Mouse (Mus musculus) thymus, postnatal 25 days (tissue): Measurements from ENCODE around the gene Sar1a.

Experiments used
- DNase-seq: peaks from one replicate; pipeline ENCODE4 v3.0.0; 2022

Gene Sar1a

DNA sequence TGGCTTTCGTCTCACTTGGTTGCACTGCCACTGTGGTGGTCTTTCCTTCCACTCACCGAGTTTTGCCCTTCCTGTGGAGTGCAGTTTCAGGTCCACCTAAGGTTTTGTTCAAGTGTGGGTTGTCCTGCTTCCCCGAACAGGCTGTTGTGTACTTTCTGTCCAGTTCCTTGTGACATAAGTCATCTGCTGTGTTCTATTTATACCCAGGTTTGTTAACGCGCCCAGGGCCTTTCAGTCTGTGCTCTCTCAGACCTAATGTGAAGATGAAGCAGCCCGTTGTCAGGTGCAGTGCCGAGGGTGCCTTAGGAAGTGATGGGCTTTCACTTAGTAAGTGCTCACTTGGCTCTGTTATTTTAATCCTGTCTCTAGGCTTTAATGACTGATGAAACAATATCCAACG is 9.3 kb downstream of the Sar1a start:
- DNase-seq: no peak

DNA sequence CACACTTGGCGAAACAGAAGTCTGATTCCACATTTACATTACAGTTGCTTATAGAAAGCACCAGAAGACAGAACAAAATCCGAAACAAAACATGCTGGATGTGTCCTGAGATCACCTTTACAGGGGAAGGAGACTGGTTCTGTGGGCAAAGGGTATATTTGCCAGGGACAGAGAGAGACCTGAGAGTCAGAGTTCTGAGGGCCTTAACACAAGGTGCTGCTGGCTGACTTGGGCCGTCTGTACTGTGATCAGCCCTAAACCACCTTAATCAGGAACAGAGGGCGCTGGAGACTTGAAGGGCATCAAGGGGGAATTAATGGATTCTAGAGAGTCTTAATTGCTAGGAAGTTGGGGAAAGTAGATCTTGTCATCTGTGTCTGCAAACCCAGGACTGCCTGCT is 13.5 kb downstream of the Sar1a start:
- no peak for DNase-seq

DNA sequence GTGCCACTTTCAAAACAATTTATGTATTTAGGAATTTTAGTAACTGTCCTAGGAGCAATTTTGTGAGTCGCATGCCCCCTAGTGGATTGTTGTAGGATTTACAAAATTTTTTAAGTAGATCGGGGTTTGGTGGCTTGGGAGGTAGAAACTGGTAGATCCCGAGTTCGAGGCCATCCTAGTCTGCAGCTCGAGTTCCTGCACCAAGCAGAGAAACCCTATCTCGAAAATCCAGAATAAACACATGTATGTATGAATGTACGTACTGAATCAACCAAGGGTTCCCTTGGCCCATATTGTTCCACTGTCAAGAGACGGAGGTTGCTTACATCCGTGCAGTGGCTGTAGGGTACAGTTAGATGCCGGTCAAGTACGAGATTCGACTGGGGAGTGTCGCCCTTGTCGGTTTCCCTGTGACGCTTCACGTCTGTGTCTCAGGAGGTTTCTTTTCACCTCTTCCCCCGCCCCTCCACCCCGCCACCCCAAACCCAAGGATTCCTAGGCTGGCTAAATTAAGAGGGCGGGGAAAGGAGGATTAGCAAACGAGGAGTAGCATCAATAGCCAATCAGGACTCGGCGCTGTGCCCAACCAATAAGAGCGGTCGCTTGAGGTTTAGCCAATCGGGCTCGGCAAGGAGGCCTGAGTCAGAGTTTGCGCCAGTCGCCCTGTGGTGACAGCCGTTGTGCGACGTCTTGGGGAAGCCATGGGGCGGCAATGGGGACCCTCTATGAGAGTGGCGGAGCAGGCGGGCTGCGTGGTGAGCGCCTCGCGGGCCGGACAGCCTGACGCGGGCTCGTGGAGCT is 15.0 kb downstream of the Sar1a start, which contains the start of gene Tysnd1:
Gene Tysnd1 (plus strand): TSS at position 645 of the 801 bp plus-strand sequence.
- peak; percentile 91 for DNase-seq

DNA sequence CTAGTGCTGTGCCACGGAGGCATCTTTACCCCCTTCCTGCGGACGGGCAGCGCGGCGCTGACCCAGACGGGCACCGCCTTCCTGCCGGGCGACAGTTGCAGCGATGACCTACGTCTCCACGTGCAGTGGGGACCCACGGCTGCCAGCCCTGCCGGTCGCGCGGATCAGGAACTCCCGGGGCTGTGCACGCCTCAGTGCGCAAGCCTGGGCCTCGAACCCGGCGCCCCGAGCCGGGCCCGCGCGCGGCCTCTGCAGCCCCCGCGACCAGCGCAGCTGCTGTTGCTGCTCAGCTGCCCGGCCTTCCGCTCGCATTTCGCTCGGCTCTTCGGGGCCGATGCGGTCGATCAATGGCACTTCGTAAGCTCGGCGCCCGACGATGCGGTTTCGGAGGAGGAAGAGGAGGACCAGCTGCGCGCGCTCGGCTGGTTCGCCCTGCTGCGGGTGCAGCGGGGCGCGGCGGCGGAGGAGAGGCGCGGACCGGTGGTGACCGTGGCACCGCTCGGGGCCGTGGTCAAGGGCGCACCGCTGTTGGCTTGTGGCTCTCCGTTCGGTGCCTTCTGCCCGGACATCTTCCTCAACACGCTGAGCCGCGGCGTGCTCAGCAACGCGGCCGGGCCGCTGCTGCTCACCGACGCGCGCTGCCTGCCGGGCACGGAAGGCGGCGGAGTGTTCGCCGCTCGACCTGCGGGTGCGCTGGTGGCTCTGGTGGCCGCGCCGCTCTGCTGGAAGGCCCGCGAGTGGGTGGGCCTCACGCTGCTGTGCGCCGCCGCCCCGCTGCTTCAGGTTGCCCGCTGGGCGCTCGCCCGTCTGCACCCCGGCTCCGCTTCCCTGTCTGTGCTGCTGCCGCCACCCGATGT is 15.8 kb downstream of the Sar1a start:
- DNase-seq: peak; percentile 42

DNA sequence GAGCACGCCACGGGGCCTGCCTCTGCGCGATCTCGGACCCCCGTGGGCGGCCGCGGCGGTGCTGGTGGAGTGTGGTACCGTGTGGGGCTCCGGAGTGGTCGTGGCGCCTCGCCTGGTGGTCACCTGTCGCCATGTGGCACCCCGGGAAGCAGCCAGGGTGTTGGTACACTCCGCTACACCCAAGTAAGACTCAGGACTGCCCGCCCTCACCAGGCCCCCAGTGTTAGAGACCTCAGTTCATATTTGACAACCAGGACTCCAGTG is 16.4 kb downstream of the Sar1a start:
- DNase-seq: no peak

DNA sequence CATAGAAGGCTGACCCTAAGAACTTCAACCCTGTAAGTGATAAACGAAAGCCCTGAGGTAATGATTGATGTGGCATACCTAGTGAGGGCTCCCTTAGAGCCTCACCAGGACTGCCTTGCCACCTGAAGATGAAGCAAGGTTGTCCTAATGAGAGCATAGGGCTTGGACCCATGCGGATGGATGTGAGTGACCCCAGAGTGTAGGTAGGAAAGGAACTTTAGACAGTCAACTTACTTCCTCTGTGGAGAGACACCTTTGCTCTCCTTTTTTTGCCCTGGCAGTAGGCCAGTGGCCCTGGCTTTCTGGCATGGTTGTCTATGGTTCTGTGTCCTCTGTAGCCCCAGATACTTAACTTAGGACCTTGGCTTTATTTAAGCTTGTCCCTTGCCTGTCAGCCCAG is 16.9 kb downstream of the Sar1a start:
- no peak for DNase-seq

DNA sequence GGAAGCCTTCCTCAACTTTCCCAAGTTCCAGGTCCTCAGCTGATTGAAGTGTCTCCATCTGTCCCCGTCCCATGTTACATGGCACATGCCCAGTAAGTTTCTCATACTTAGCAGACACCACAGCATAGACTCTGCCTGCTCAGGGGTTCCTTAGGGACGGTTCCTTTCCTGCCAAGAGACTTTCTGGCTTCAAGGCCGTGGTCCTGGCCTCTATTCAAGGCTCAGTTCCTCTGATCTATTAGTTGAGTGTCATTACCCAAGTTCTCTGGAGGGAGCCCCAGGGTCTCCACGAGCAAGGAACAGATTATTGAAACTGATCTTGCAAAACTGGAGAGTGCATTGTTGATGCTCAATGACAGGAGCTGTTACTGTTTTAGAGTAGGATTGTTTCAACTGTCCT is 24.6 kb downstream of the Sar1a start:
- DNase-seq: no peak

DNA sequence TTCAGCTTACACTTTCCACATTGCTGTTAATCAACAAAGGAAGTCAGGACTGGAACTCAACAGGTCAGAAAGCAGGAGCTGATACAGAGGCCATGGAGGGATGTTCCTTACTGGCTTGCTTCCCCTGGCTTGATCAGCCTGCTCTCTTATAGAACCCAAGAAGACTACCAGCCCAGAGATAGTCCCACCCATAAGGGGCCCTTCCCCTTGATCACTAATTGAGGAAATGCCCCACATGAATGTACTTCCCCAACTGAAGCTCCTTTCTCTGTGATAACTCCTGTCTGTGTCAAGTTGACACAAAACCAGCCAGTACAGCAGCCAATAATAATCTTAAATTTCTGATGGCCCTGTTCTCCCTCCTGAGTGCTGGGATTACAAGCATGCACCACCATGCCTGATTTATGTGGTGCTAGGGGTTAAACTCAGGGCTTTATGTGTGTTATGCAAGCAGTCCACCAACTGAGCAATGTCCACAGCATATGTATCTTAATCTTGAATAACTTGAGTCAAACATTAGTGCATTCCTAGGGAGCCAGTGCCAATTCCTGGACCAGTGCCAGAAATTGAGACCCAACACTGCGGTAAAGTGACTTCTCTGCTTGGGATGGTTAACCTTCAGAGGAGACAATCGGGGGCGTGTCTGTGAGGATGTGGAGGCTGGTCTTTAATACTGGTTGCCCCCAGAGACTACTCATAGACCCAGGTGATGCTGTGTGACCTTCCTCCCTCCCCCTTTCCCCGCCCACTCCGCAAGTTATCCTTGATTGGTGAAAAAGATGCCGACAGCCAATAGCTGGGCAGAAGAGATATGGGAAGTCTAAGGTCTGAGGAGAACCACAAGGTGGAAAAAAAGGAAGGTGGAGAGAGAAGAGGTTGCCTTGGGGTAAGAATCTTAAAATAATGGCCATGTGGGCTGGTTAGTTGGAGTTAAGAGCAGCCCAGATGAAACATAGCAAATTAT is 26.6 kb downstream of the Sar1a start:
- no peak for DNase-seq

DNA sequence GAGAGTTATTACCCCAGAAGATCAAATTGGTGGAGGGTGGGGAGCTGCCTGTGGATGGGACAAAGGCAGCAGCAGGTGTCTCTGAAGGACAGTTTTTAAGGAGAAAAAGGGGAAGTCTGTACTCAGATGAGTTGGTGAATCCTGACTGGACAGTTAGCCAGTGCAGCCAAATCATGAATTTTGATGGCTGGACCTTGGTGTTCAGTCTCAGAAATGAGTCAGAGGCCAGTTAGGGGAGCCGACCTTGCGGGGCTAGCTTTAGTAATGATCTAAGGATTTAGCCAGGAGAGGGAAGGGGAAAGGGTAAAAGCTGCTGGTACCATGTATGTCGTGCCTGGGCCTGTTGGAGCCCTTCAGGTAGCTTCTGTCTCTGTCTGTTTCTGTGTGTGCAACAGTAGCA is 33.5 kb downstream of the Sar1a start:
- DNase-seq: no peak

DNA sequence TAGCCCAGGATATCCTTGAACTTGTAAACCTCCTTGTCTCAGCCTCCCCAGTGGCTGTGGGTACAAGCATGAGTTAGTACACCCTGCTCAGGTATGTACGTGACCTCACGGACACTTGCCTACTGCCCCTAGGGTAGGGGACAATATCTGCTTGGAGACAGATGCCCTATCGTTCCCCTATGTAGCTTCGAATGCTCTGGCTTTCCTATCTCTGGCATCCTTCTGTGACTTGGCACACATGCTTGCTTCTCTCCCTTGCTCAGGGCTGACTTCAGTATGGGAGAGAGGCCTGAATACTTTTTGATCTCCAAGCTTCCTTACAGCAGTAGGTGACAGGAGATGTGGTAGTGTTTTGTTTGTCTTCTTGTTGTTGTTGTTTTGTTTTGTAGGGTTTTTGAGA is 34.0 kb downstream of the Sar1a start:
- DNase-seq: no peak

DNA sequence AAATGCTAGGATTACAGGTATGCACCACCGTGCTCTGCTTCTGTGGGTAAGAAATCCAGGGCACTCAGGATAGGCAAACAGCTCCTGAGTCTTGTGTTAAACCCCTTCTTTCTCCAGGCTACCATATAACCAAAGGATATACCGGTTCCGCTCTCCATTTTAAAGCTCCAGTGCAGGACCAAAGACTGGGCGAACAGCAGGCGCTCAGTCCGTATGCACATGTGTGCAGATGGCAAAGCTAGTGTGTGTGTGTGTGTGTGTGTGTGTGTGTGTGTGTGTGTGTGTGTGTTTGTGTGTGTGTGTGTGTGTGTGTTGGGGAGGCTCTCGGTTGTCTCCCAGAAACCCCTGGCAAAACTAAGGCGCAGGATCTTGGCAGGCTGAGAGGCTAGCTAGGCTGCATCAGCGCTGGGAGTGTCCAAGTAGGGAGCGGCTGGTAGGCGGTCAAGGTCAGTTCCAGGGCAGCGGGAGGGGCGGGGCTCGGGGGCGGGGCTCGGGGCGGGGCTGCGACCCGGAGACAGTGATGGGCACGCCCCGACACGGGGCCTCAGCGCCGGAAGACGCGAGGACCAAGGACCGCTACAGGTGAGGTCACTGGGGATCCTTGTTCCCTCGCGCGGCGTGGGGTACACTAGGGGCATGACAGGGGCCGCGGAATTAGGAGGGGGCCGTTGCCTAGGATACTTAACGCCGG is 34.8 kb downstream of the Sar1a start, which contains the start of gene Aifm2:
Gene Aifm2 (plus strand): TSS at position 493 of the 691 bp plus-strand sequence.
- peak; percentile 6 for DNase-seq

DNA sequence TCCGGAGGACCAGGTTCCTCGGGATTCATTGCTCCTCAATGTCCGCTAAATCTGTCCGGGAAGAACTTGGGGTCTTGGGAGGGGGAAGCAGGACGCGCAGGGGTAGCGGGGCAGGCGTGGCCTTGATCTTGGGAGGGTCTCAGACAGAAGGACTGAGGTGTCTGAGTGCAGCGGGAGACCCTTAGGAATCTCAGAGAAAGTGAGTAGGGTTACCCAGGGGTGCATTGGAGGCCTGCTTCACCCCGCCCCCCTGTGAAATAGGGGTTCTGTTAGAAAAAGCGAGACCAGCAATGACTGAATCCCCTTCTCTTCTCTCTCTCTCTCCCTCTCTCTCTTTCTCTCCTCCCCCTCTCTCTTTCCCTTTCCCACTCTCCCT is 35.4 kb downstream of the Sar1a start:
- no peak for DNase-seq

DNA sequence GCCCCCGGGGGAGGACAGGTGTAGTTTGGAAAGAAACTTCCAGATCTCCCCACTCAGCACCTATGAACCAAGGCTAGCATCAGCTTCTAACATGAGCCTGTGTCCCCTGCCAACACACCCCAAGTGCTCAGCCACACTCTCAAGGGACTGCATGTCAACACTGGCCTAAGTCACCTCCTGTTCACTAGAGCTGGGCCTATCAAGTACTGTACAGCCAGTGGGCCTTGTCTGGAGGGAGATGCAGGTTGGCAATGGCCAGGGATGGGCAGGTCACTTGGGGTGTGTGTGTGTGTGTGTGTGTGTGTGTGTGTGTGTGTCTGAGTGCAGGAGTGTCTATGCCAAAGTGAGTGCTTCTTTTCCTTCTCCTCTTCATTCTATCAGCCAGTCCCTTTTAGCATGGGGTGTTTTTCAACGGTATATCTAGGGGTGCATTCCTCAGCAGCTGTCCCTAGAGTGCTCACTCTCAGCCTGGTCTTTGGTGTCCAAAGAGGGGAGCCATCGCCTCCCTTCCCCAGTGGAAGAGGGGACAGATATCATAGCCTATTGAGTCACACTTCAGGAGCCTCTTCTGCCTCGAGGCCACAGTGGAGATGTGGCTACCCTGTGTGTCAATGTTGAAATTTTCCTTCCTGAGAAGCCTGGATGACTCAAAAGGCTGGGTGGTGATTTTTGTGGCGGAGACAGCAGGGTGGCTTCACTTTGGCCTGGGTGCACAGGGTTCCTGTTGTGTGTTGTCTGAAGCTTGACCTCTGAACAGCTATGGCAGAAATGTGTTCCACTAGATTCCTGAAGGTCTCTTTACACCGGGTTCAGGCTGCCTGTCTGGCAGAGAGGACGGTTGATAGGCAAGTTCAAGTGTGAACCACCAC is 36.1 kb downstream of the Sar1a start:
- no peak for DNase-seq

DNA sequence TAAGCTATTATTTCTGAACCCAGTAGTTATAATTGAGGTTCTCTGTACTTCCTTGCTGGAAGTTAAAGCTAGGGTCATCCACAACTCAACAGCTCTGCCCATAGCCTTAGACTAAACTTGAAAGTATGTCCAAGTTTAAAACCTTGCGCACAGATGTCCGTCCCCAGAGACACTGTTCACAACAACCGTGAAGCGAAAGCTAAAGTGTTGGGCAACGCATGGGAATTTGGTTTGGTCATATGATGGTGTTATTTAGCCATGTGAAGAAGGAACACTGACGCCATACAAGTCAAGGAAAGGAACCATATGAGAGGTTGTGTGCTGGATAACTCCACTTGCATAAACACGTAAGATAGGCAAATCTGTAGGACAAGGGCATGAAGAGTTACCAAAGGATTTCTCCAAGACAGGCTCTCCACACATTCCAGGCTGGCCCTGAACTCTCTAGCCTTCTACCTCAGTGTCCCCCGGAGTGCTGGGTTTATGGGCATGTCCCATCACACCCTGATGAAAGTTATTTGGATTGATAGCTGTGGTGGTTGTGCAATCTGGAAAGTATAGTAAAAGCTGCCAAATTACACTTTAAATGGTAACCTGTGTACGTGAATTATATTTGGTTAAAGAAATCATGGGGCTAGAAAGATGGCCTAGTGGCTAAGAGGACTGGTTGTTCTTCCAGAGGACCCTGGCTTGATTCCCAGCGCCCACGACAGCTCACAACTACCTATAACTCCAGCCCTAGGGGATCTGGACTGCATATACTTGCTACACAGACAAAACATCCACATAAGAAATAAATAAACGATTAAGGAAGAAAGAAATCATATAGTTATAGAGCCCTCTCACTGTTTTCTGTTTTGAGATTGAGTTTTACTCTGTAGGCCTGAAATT is 37.6 kb downstream of the Sar1a start:
- DNase-seq: no peak

DNA sequence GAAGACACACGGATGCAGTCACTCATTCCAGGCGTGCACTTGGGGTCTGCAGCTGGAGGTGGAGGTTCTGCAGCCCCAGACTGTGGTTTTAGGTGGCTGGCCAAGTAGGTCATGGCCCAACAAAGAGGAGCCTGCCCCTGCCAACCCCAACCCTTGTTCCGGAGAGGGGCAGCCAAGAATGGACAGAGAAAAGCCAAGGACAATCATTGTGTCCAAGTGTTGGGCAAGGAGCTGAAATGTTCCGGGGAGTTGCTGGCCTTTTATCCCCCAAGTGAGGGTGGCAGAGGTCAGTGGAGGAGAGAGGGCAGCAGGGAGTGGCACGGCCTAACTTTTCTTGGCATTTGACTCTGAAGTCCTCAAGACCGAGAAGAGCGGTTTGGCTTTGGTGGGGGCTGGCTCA is 40.2 kb downstream of the Sar1a start:
- no peak for DNase-seq

DNA sequence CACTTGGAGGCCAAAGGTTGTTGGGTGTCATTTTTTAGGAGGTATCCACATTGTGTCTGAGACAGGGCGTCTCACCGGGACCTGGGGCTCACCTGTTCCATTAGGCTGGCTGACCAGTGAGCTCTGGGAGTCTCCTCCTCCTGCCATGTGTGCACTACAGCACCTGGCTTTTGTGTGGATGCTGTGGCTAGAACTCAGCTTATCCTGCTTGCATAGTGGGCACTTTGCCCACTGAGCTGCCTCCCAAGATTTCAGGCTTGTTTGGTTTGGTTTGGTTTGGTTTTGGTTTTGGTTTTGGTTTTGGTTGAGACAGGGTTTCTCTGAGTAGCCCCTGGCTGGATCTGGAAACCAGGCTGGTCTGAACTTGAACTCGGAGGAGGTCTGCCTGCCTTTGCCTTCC is 42.1 kb downstream of the Sar1a start:
- no peak for DNase-seq

DNA sequence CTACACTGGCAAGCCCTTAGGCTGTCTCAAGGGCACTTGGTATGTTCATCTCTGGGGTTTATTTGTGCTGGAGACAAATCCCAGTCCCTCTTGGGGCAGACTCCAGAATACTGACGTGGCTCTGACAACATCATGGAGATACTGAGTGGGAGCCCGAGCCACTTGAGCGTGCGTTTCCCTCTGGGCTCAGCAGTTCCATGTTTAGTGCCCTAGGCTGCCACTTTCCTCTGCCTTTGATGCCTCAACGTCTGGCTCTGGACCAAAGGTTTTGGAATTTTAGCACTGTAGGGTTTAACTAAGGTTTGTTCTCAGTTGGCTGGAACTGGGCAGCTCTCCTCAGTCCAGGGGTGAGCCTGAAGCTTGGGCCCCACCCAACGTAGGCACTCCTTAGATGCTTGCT is 43.2 kb downstream of the Sar1a start:
- no peak for DNase-seq

DNA sequence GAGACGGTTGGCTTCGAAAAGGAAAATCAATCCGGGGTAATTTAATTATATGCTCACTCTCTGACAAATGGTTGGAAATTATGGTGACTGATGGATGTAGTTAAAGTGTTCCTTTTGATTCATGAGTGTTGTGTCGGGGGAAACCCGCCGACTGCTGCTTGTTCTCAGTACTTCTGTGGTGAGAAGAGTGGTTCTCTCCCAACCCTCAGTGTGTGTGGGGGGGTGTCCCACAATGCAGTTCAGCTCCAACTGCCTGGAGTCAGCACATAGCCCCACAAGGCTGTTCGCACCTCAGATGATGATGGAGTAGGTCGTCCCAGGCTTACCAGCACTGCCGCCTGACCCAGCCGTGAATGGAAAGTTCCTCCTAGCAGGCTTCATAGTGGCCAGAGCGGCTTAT is 49.1 kb downstream of the Sar1a start:
- no peak for DNase-seq

DNA sequence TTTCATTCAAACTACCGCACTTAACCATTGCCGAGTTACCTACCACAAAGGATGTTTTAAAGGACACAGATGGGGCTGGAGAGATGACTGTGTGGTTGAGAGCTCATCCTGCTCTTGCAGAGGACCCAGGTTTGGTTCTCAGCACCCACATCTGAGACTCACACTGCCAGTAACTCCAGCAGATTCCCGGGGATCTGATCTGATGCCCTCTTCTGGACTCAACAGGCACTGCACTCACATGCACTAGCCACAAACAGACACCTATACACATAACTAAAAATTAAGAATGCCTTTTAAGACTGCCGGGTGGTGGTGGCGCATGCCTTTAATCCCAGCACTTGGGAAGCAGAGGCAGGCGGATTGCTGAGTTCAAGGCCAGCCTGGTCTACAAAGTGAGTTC is 50.1 kb downstream of the Sar1a start:
- DNase-seq: no peak

DNA sequence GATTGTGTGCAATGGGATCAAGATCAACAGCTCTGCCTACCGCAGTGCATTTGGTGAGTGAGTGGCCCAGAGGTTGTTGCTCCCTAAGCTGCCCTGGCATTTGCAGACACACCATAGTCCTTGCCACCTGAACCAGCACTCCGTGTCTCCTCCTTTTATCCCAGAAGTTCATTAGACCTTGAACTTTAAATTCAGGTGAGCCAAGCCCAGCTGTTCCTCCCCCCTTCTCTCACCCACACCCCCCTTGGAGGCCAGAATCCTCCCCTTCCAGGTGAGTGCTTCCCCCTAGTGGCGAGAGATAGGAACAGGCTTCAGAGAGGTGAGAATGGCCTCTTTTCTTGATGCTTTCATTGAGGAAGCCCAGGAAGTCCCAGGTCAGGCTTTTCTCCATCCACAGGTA is 54.3 kb downstream of the Sar1a start:
- peak; percentile 26 for DNase-seq

DNA sequence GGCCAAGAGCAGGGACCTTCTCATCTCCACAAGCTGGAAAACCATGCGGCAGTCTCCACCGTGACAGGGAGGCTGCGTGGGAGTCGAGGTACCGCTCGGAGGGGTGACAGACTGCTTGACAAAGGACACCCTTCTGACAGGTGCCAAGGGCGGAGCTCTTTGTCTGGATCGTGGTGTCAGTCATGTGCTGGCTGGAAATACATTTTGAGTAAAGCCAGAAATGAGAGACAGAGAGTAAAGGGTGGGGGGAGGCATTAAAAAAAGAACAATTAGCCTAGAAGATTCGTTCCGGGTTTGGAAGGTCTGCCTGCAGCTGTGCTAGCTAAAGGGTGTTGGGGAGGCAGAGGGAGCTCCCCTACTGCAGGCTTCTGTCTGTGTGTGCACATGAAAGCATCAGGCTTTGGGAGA is 56.6 kb downstream of the Sar1a start:
- no peak for DNase-seq
